Mouse (Mus musculus): ENCODE measurements around the gene Cenpt.
"Not testable (repeated sequence)": the region's sequence is repeated elsewhere in the genome, so short reads cannot be mapped to it uniquely, and the experiment has no call there.

The Cenpt gene

DNA sequence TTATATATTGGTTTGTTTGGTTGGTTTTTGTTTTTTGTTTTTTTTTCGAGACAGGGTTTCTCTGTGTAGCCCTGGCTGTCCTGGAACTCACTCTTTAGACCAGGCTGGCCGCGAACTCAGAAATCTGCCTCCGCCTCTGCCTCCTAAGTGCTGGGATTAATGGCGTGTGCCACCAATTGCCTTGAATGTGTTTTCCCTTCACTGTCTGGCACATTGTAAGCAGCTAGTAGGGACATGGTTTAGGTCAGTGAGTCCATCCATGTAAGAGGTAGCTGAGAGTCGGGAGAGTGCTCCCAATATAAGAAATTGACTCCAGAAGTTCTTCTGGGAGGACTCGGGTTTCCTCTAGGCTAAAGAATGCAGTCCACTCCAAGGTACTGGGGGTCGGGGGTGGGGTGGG, 1.2 kb upstream of the Cenpt start:
- no peak for DNase-seq (ENCODE audit: low read depth, low spot score)

DNA sequence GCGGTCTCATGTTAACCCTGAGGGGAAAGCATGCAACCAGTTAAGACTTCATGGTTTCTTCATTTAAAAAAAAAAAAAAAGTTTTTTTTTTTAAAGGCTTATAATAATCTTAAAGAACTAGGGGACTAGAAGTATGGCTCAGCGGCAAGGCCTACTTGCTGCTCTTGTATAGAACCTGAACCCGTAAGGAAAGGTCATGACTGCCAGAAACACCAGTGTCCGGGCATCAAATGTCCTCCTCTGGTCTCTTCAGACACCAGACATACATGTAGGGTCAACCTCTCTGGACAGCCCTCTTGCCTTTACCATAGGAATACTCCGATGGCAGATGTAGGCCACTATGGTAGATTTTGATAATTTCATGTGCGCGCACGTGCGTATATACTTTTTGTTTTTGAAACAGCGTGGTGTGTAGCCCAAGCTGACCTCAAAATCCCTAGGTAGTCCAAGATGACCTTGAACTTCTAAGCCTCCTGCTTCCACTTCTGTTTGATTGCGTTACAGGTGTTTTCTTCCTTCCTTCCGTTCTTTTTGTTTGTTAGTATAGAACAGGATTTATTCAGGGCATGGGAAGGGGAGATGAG, 840 bp downstream of the Cenpt start:
- DNase-seq (ENCODE audit: low read depth, low spot score), result no peak

GRCm38 (mm10) chr8:105851651-105852143, 1.4 kb downstream of the Cenpt start:
- DNase-seq (ENCODE audit: low read depth, low spot score), result peak; percentile 97

DNA sequence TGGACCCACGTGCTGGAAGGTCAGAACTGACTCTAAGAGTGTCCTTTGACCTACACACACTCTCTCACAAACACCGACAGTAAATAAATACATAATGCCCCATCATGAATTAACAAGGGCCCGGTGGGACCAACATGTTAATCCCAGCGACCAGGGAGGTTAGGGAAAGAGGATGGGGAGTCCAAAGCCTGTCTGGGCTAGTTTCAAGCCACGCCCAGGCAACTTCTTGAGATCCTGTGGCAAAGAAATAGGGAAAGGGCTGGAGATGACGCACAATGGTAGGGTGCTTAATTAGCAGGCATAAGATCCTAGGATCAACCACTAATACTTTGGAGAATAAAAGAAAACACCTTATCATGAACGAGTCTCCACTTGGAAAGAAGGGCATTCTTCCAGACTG, 2.5 kb downstream of the Cenpt start:
- DNase-seq (ENCODE audit: low read depth, low spot score), result peak; percentile 68

GRCm38 (mm10) chr8:105850014-105850413, 3.1 kb downstream of the Cenpt start:
- no peak for DNase-seq (ENCODE audit: low read depth, low spot score)

DNA sequence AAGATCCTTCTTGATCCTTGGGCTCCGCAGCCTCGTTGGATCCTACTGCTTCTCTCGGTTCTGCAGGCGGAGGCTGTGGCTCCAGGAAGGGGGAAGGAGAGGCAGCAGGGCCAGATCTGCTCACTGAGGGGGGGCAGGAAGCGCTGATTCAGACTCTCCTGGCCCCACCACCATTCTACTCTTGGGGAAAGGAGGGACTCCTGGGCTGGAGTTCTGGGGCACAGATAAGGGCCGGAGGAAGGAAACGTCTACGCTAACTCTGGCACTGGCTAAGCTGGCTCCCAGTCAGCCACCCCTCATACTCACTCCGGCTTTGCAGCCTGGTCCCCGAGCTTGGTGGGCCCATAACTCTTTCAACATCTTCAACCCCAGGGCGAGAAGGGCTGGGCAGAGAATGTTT, 6.4 kb downstream of the Cenpt start:
- no peak for DNase-seq (ENCODE audit: low read depth, low spot score)

- DNase-seq (ENCODE audit: low read depth, low spot score), result no peak
These were observed 13.9 kb downstream of the Cenpt start for GRCm38 (mm10) chr8:105839209-105839608.

DNA sequence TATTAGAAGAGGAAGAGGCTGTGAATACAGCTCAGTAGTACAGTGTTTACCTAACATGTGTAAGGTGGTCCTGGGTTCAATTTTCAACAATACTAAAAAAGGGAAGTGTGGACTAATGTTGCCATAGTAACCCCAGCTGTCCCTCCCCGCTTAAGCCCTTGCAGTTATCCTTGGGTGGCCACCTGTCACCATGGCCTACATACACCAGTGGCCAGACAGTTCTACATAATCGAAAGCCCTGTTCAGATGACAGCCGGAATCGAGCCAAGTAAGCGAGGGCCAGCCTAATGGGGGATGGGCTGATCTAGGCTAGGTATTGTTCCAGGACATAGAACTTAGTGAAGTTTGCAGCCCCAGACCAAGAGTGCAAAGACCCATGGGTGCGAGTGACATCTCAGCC, 16.1 kb downstream of the Cenpt start:
- no peak for DNase-seq (ENCODE audit: low read depth, low spot score)

- DNase-seq (ENCODE audit: low read depth, low spot score), result peak; percentile 86
These were observed 17.8 kb downstream of the Cenpt start for GRCm38 (mm10) chr8:105835318-105835717.

GRCm38 (mm10) chr8:105833740-105834139, 19.3 kb downstream of the Cenpt start:
- not testable (repeated sequence) for DNase-seq (ENCODE audit: low read depth, low spot score)

GRCm38 (mm10) chr8:105826861-105827848, 25.9 kb downstream of the Cenpt start, which contains the start of the genes Ranbp10 and Tsnaxip1:
Gene Ranbp10 (minus strand): TSS chr8:105827350.
Gene Tsnaxip1 (plus strand): TSS chr8:105827731.
- peak; percentile 99 for DNase-seq (ENCODE audit: low read depth, low spot score)

- DNase-seq (ENCODE audit: low read depth, low spot score), result no peak
These were observed 26.7 kb downstream of the Cenpt start for GRCm38 (mm10) chr8:105826379-105826778.

GRCm38 (mm10) chr8:105825506-105825905, 27.6 kb downstream of the Cenpt start:
- DNase-seq (ENCODE audit: low read depth, low spot score), result no peak

DNA sequence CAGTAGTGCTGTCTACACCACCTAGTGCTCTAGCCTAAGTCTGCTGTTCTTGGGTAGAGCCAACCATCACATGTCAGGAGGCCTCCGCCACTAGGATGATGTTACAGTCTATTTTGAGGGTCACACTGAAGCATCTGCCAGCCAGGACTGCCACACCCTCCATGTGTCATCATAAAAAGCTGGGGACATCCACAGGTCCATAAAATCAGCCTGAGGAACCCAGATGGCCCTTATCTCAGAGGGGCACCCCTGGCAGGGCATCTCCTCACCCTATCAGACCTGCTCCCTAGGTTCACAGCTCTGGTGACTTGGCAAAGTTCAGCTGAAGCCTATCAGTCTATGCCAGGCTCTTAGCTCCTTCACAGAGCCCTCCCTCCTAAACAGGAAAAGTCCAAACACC, 32.2 kb downstream of the Cenpt start:
- no peak for DNase-seq (ENCODE audit: low read depth, low spot score)

GRCm38 (mm10) chr8:105819659-105820058, 33.4 kb downstream of the Cenpt start:
- no peak for DNase-seq (ENCODE audit: low read depth, low spot score)

DNA sequence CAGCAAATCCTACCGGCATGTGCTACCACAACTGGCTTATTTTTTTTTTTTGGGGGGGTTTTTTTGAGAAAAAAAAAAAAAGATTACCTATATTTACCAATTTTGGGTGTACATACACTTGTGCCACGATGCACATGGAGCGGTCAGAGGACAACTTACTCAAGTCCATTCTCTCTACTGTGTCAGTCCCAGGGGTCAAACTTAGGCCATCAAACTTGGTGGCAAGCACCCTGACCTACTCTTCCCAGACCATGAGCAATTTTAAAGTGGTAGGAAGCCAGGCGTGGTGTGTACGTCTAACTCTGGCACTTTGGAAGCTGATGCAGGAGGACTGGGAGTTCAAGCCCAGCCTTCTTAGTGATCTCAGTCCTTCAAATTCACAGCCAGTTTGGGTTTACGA, 39.8 kb downstream of the Cenpt start:
- DNase-seq (ENCODE audit: low read depth, low spot score), result no peak

DNA sequence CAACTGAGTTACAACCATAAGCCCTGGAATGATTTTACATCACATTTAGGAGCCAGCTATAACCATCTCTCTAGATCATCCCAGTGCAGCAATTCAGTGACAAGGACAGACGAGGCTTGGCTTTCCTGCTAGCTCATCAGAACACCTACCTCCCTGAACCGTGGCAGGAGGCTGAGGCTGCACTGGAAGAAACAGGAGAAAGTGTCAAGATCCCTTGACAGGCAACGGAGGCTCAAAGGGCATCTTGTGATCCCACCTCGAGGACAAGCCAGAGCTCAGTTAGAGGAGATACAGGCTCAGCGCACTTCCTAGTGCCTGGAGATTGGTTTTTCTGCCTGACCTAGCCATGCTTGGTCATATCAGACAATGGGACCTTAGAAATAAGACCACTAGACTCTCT, 40.6 kb downstream of the Cenpt start:
- no peak for DNase-seq (ENCODE audit: low read depth, low spot score)

DNA sequence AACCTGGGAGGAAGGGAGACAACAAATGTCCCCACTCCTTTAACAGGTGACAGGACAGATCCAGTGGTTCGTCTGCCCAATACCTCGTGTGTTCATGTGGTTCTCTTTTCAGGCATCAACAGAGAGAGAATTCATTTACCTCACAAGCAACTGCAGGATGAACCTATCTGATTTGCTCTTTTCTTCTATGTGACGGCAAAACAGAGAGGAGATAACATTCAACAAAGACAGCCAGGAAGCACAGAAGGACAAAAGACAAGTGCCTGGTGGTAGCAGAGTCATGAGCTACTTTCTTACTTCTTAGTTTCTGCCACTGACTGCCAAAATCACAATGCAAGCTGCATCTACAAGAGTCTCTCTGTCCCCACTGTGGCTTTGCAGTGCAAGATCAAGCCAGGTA, 41.5 kb downstream of the Cenpt start:
- no peak for DNase-seq (ENCODE audit: low read depth, low spot score)

DNA sequence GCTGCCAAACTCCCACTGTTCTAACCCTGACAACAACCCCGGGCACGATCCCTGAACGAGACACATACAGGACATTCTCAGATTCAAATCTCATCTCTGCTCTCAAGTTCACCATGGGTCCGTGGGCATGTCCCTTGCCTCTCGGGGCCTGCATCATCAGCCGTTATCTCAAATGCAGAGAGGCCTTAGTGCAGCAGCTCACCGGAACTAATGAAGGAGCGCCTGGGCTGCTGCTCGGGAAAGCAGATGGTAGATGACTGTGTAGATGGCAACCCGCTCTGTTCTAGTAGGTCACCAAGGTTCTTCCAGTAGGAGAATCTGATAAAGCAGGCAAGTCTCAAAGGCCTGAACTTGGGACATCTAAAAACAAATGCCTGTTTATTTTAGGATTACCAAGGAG, 42.0 kb downstream of the Cenpt start:
- DNase-seq (ENCODE audit: low read depth, low spot score), result no peak

DNA sequence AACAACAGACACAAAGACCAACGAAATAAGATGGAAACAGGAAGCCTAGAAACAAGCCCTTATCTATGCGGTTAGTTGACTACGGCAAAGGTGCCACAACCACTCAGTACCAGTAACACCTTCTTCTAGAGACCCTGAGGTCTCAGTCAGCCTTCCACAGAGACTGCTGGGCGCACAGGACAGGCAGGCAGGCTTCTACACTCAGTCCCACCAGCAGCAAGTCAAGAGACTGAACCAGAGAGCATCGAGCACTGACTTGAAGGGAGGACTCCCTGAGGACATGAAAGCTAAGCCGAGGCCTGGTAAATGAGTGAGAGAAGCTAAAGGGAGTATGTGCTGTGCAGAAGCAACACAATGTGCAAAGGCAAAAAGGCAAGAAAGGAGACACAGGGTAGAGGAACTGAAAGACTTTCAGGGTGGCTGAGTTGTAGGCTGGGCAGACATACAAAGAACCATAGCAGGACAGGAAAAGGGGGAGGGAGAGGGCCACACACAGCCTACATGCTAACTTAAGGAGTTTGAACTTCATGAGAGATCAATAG, 42.8 kb downstream of the Cenpt start:
- DNase-seq (ENCODE audit: low read depth, low spot score), result no peak

GRCm38 (mm10) chr8:105808480-105808879, 44.6 kb downstream of the Cenpt start:
- no peak for DNase-seq (ENCODE audit: low read depth, low spot score)

DNA sequence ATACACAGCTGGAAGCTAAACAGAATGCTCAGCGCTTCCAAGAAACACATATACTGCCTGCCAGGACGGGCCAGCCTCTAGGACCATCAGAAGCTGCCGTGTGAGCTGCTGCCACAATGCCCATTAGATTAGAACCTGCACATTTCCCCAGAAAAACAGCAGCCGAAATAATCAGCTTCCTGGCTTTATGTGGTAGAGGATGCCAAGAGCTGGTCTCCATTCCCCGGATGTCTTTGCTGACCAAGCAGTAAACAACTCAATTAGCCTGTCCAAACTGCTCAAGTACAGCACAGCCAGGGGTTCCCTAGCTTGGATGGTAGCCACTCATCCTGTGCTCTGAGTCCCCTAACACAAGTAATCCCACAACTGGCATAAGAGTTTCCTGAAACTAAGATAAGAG, 45.3 kb downstream of the Cenpt start:
- DNase-seq (ENCODE audit: low read depth, low spot score), result no peak
